Mouse (Mus musculus) G1E (cell line): ENCODE measurements around the gene Skil. TPM values are rescaled to one million over a fixed set of nuclear protein-coding genes. Genes with fewer than 3 reads are reported as not detected.

Experiments used
- ATAC-seq: 2 replicates; pipeline ENCODE4 v1.8.0; 2016; ENCODE audit warnings: mild to moderate bottlenecking; ENCODE audit not compliant: insufficient number of reproducible peaks, poor library complexity, low FRiP score, severe bottlenecking; ENCODE audit errors: extremely low read depth
- DNase-seq: peaks from one replicate; pipeline ENCODE4 v3.0.0; 2012; ENCODE audit warnings: low spot score
- H3K27me3 ChIP-seq: 2 replicates; pipeline ENCODE4 v1.6.1; 2012; ENCODE audit warnings: mild to moderate bottlenecking, low read length, inconsistent platforms; ENCODE audit not compliant: insufficient read depth
- H3K36me3 ChIP-seq: replicated peaks from 2 replicates; pipeline ENCODE3; 2012; ENCODE audit warnings: mild to moderate bottlenecking, inconsistent platforms
- H3K4me1 ChIP-seq: 2 replicates; pipeline ENCODE4 v1.6.1; 2012; ENCODE audit warnings: low read depth, low read length, inconsistent platforms, mixed read lengths; ENCODE audit not compliant: insufficient read depth
- H3K4me3 ChIP-seq: 2 replicates; pipeline ENCODE4 v1.5.1; 2012; ENCODE audit warnings: low read depth, mild to moderate bottlenecking, inconsistent platforms, low read length, moderate library complexity, mixed read lengths
- H3K9me3 ChIP-seq: replicated peaks from 2 replicates; pipeline ENCODE4 v1.6.1; 2012; ENCODE audit warnings: inconsistent platforms
- CTCF ChIP-seq: IDR thresholded peaks from 2 replicates; pipeline ENCODE4 v1.5.1; 2012; ENCODE audit warnings: low read depth, low read length, inconsistent platforms, mixed read lengths
- GATA1 ChIP-seq: IDR thresholded peaks from 2 replicates; pipeline ENCODE4 v1.6.1; 2012; ENCODE audit warnings: borderline replicate concordance, low read length, inconsistent platforms, mixed read lengths
- GATA2 ChIP-seq: IDR thresholded peaks from 2 replicates; pipeline ENCODE4 v1.6.1; 2012; ENCODE audit warnings: low read depth, low read length, inconsistent platforms, borderline replicate concordance
- POLR2AphosphoS5 ChIP-seq: IDR thresholded peaks from 2 replicates; pipeline ENCODE4 v1.6.1; 2012; ENCODE audit warnings: low read depth, low read length, inconsistent platforms; ENCODE audit not compliant: insufficient replicate concordance
- TAL1 ChIP-seq: conservative IDR thresholded peaks from 2 replicates; pipeline ENCODE4 v1.6.1; 2012; ENCODE audit warnings: low read depth, low read length, inconsistent platforms, mixed read lengths
- polyA plus RNA-seq: library from polyadenylated mRNA; stranded (reverse); fragments of >175 nt; gene quantifications from 2 replicates; pipeline ENCODE4 v1.2.3, GENCODE M21; 2012
- total RNA-seq, 2 experiments: library from RNA; stranded (forward) in 1 of 2; stranded (reverse) in 1 of 2; fragments of 200-1000 nt in 1 of 2; fragments of >200 nt in 1 of 2; fragmentation: Nextera tagmentation in 1 of 2; gene quantifications; 2 replicates each; pipeline ENCODE4 v1.2.3; 2014 to 2017

The Skil gene
- total and polyA plus RNA-seq, 3 experiments, result 1.3 to 27.1 (median 19.5) TPM

DNA sequence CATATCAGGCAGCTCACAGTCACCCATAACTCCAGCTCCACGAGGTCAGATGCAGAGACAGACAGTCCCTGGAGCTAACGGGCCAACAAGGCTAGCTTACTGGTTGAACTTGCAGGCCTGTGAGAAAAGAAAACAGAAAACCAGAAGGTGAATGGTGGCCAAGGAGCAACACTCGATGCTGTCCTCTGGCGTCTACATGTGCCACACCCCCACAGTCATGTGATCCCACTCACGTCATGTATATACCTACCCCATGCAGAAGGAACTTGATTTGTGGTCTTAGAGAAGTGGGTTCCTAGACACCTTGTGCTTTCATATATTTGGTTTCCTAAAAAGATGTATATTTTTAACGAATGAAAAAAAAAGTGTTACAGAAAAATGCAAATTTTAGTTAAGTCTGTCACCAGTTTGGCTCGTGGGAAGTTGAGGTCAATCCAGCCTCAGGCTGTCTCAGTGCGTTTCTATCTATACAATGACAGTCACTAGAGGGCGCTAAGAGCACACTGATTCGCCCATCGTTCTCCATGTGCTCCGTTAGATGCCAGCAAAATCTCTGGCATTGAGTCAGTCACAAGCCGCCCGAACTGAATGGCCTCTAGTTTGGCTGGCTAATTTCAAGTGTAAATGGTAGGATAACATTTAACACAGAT, 50.9 kb downstream of the Skil start:
- Histone ChIP-seq H3K27me3 (peaks cover 8% of the 10 kb centered on the region), H3K4me3 (no peak overlapping the region; the same call in 1 of the 2 replicates), H3K4me1 (peaks cover 4% of the 10 kb centered on the region), H3K9me3 (no peaks in the 10 kb centered on the region), H3K36me3 (no peaks in the 10 kb centered on the region)
- peak; percentile 73 for ATAC-seq
- no peak for TF ChIP-seq GATA1
- peak; percentile 59 for TF ChIP-seq CTCF
- peak; percentile 43 for DNase-seq

DNA sequence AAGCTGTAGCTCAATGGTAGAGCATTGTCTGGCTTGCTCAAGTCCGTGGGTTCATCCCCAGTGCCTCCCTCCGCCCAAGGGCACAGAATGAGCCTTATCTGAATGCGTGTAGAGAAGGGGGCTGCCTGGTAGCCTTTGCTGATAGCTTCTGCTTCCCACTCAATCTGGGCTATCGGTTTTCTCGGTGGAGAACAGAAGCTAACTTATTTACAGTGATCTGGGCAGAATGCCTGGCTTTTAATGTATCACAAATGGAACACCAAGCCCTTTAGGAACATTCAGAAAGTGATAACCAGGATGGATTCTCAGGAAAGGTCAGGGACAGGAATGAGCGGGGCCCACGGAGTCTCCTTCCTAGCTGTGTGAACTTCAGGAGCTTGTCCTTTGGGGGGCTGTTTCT, 53.7 kb downstream of the Skil start:
- peaks cover 10% of the 10 kb centered on the region for H3K27me3 ChIP-seq
- no peaks in the 10 kb centered on the region for H3K36me3 ChIP-seq
- peaks cover 4% of the 10 kb centered on the region for H3K4me1 ChIP-seq
- TF ChIP-seq GATA1 (no peak), CTCF (no peak), GATA2 (no peak), POLR2AphosphoS5 (no peak), TAL1 (no peak)
- H3K4me3 ChIP-seq, result no peak overlapping the region
- H3K9me3 ChIP-seq, result no peaks in the 10 kb centered on the region
- DNase-seq (no peak), ATAC-seq (no peak)

DNA sequence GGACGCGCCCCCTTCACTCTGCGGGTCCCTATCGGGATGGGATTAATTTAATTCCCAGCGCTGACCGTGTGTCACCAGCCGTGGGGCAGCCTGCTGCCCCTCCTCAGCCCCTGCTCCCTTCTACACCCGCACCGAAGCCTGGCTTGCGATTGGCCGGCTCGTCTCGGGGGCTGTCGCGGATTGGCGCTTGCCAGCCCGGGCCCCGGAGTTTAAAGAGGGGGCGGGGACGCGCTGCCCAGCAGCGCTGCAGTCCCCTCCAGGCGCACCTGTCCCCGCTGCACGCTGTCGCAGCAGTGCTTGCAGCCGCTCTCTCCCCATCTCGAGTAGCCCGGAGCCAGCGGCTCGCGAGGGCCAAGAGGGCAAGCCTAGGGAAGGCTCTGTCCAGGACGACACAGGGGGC, 54.8 kb downstream of the Skil start, which contains the start of gene Cldn11:
Gene Cldn11 (plus strand): TSS at position 215 of the 400 bp plus-strand sequence.
- no peak within 1 kb of the TSS for H3K4me3 ChIP-seq
- DNase-seq (no peak), ATAC-seq (no peak)
- no peaks in the 10 kb centered on the region for H3K36me3 ChIP-seq
- no peak for TF ChIP-seq GATA1
- no peak for TF ChIP-seq CTCF
- no peak for TF ChIP-seq POLR2AphosphoS5
- no peak for TF ChIP-seq TAL1
- TF ChIP-seq GATA2, result no peak
- no peaks in the 10 kb centered on the region for H3K9me3 ChIP-seq
- H3K4me1 ChIP-seq, result peaks cover 4% of the 10 kb centered on the region
- peaks cover 10% of the 10 kb centered on the region for H3K27me3 ChIP-seq

DNA sequence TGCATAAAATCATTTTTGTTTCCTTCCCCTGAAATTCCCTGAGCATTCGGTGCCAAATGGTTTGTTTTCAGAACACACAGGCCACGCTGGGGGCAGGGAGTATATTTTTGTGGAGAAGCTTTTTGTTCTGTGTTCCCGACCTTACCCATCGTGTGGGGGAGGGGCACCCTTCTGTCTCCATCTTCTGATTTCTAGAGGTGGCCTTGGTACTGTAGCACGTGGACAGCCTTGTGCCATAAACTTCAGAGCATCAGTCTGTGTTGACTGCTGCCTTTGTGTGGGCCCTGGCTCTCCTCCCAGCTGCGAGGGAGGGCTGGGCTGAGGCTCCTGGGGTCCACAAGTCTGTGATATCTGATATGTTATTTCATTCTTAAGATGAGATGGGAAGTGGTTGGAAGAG, 57.2 kb downstream of the Skil start:
- H3K27me3 ChIP-seq, result peaks cover 6% of the 10 kb centered on the region; the same call in 1 of the 2 replicates
- no peaks in the 10 kb centered on the region for H3K36me3 ChIP-seq
- no peak for DNase-seq
- ATAC-seq, result no peak
- no peak overlapping the region for H3K4me3 ChIP-seq
- H3K9me3 ChIP-seq, result no peaks in the 10 kb centered on the region
- H3K4me1 ChIP-seq, result no peaks in the 10 kb centered on the region
- TF ChIP-seq CTCF (no peak), GATA1 (no peak), GATA2 (no peak), POLR2AphosphoS5 (no peak), TAL1 (no peak)

DNA sequence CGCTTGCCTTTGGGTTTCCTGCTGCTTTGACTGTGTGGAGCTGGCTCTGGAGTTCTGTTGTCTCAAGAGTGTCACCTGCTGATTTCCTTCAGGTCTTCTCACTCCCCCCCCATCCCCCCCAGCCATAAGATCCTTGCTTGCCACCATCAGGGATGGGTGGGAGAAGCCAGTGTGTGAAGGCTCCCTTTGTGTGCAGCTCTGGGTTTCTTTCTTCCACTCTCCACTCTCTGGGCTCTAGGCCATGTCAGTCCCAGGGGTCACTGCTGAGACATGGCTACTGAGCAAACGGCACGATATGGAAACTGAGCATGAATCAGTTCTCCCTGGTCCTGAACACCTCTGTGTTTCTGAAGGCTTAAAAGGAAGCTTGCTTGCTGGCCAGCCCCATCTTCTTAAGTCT, 61.3 kb downstream of the Skil start:
- TF ChIP-seq GATA2 (no peak), CTCF (no peak), TAL1 (no peak), GATA1 (no peak), POLR2AphosphoS5 (no peak)
- H3K27me3 ChIP-seq, result peaks cover 2% of the 10 kb centered on the region; the same call in 1 of the 2 replicates
- DNase-seq (no peak), ATAC-seq (no peak)
- no peaks in the 10 kb centered on the region for H3K4me1 ChIP-seq
- H3K4me3 ChIP-seq, result no peak overlapping the region
- H3K36me3 ChIP-seq, result no peaks in the 10 kb centered on the region
- H3K9me3 ChIP-seq, result no peaks in the 10 kb centered on the region

DNA sequence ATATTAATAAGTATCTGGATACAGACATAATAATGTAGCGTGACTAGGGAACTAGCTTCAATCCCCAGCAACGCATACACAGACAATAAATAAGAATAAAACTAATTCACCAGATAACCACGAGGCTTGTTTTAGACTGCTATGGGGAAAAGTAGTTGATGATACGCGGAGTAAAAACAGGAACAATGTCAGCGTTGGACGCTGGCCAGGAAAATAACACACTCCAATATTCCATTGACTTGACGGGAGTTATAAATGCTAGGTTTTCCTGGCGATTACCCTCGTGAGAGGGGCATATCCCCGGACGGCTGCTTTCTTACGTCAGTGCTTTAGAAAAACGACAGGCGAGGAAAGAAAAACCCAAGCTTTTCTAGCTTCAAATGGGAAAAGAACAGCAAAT, 62.9 kb downstream of the Skil start:
- H3K9me3 ChIP-seq, result no peaks in the 10 kb centered on the region
- no peaks in the 10 kb centered on the region; the same call in 1 of the 2 replicates for H3K27me3 ChIP-seq
- no peak overlapping the region for H3K4me3 ChIP-seq
- H3K4me1 ChIP-seq, result no peaks in the 10 kb centered on the region
- ATAC-seq (no peak), DNase-seq (no peak)
- no peak for TF ChIP-seq CTCF
- TF ChIP-seq POLR2AphosphoS5, result no peak
- no peak for TF ChIP-seq TAL1
- H3K36me3 ChIP-seq, result no peaks in the 10 kb centered on the region

DNA sequence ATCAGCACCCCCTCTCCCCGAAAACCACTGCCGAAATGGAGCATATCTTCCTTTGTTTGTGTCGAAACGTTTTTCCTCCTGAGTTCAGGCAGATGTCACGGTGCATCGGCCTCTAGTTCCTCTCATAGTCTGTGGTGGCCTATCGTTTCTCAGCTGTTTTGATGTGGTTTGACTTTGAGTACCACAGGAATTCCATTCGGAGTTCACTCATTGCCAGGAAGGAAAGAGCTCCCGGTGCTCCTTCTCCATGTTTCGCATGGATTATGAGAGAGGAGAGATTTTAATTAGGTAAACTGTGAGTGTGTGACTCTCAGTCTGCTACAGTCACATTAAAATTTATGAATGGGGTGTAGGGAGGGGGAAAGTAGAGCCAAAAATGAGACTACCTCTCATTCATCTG, 65.2 kb downstream of the Skil start:
- Histone ChIP-seq H3K4me1 (no peaks in the 10 kb centered on the region), H3K27me3 (no peaks in the 10 kb centered on the region; the same call in 1 of the 2 replicates), H3K36me3 (no peaks in the 10 kb centered on the region), H3K4me3 (no peak overlapping the region), H3K9me3 (no peaks in the 10 kb centered on the region)
- TF ChIP-seq TAL1, result no peak
- no peak for TF ChIP-seq GATA1
- no peak for TF ChIP-seq CTCF
- no peak for TF ChIP-seq POLR2AphosphoS5
- TF ChIP-seq GATA2, result no peak
- DNase-seq, result no peak
- no peak for ATAC-seq
